Mouse (Mus musculus) forebrain, embryonic 13.5 days (tissue): ENCODE data around the gene Nxnl2. TPM values are rescaled to one million over a fixed set of nuclear protein-coding genes. Genes with fewer than 3 reads are reported as not detected.

Experiments
- ATAC-seq: fragments of 200-750 bp; cut with Nextera tagmentation; 2 replicates; pipeline ENCODE4 v1.8.0; 2017
- H3K27ac ChIP-seq: fragments of 300-500 bp; sonication (generic); 2 replicates; pipeline ENCODE4 v1.5.1; 2015; ENCODE audit warnings: inconsistent platforms, mild to moderate bottlenecking, moderate library complexity
- H3K27me3 ChIP-seq: fragments of 300-500 bp; sonication (generic); 2 replicates; pipeline ENCODE4 v1.6.1; 2015; ENCODE audit warnings: mild to moderate bottlenecking, inconsistent platforms
- H3K36me3 ChIP-seq: fragments of 300-500 bp; sonication (generic); 2 replicates; pipeline ENCODE4 v1.6.1; 2015; ENCODE audit warnings: mild to moderate bottlenecking, inconsistent platforms; ENCODE audit not compliant: poor library complexity, severe bottlenecking
- H3K4me1 ChIP-seq: fragments of 300-500 bp; sonication (generic); 2 replicates; pipeline ENCODE4 v1.6.1; 2015; ENCODE audit warnings: inconsistent platforms
- H3K4me2 ChIP-seq: fragments of 300-500 bp; sonication (generic); 2 replicates; pipeline ENCODE4 v1.6.1; 2015; ENCODE audit warnings: inconsistent platforms, mild to moderate bottlenecking, moderate library complexity
- H3K4me3 ChIP-seq: fragments of 300-500 bp; sonication (generic); 2 replicates; pipeline ENCODE4 v1.5.1; 2015; ENCODE audit warnings: mild to moderate bottlenecking, inconsistent platforms
- H3K9ac ChIP-seq: fragments of 300-500 bp; sonication (generic); 2 replicates; pipeline ENCODE4 v1.6.1; 2015; ENCODE audit warnings: mild to moderate bottlenecking, inconsistent platforms
- H3K9me3 ChIP-seq: fragments of 300-500 bp; sonication (generic); replicated peaks from 2 replicates; pipeline ENCODE4 v1.6.1; 2016; ENCODE audit warnings: inconsistent platforms
- WGBS: fragments of 180-500 bp; shearing (Covaris S2); methylation state at CpG from one replicate; pipeline ENCODE4 v1.1.7; 2015; 5-methylcytosine and 5-hydroxymethylcytosine counted together
- polyA plus RNA-seq: library from polyadenylated mRNA; unstranded; fragments of >200 nt; fragmentation: Nextera tagmentation; extraction: Ambion mirVana; gene quantifications from 2 replicates; pipeline ENCODE4 v1.2.1, GENCODE M21; 2015

The Nxnl2 gene
- 0.21 and 0.55 TPM in 2 replicates for polyA plus RNA-seq

DNA sequence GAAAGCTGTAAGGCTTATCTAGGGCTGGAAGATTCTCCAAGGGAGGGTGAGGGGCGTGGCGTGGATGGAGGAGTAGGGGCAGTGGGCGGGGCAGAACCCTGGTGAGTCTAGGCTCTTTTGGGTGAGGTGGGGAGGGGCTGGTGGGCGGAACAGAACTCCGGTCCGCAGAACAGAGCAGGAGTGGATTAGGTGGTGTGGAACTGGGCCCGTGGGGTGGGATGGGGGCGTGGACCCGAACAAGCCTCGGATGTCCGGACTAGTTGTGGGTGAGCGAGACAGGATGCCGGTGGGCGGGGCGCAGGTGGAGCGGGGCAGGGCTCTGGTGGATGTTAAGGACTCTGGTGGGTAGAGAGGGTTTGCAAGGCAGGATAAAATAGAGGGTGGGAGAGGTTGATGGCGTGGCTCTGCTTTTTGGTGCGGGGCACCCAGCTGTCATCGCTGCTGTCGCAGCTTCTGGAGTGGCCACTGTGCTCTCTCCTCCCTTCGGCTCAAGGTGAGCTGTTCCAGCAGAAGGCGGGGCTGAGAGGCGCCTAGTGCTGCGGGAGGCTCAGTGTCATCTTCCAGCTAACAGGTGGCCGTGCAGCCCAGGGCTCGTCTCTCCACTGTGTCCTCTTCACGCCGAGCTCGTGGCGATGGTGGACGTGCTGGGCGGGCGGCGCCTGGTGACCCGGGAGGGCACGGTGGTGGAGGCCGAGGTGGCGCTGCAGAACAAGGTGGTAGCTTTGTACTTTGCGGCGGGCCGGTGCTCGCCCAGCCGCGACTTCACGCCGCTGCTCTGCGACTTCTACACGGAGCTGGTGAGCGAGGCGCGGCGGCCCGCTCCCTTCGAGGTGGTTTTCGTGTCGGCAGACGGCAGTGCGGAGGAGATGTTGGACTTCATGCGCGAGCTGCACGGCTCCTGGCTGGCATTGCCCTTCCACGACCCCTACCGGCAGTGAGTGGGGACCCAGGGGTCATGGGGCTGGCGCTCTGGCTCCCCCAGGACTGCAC, at the start of gene Nxnl2:
Gene Nxnl2, plus strand, starts transcription at position 332 of the 990 bp plus-strand sequence.
- Histone ChIP-seq H3K27ac (no peak within 1 kb of the TSS), H3K9me3 (no peaks in the 10 kb centered on the region), H3K4me1 (peaks cover 14% of the 10 kb centered on the region), H3K9ac (peak within 1 kb of the TSS; percentile 63), H3K4me3 (peak within 1 kb of the TSS; percentile 48), H3K27me3 (peaks cover 16% of the 10 kb centered on the region), H3K36me3 (no peaks in the 10 kb centered on the region), H3K4me2 (peak within 1 kb of the TSS; percentile 98)
- WGBS, result under 1% methylated on average over 63 of the region's 64 CpGs
- peak; percentile 69 for ATAC-seq

DNA sequence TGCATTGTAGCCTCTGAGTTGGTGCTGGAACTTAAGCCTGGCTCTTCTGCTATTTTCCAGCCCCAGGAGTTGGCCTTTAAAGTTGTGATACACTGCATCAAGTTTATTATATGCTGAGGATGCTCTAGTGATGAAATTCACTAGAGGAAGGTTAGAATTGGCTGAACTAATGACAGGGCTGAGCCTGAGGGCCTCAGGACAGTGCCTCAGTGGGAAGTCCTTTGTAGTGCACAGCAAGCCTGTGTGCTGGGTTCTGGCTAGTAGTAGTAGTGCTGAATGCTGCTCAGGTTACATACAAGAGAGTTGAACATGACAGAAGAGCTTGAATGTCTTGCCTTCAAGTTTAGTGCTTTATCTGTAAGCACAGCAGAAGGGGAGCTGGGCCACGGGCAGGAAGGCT, 48.9 kb upstream of the Nxnl2 start:
- H3K4me2 ChIP-seq, result no peak overlapping the region
- 39% methylated on average over 1 of the region's 1 CpGs for WGBS
- peaks cover 19% of the 10 kb centered on the region; the same call in 1 of the 2 replicates for H3K36me3 ChIP-seq
- peaks cover 56% of the 10 kb centered on the region for H3K4me1 ChIP-seq
- no peak overlapping the region for H3K27ac ChIP-seq
- ATAC-seq, result no peak
- H3K27me3 ChIP-seq, result no peaks in the 10 kb centered on the region
- H3K4me3 ChIP-seq, result no peak overlapping the region
- H3K9me3 ChIP-seq, result no peaks in the 10 kb centered on the region
- no peak overlapping the region for H3K9ac ChIP-seq

DNA sequence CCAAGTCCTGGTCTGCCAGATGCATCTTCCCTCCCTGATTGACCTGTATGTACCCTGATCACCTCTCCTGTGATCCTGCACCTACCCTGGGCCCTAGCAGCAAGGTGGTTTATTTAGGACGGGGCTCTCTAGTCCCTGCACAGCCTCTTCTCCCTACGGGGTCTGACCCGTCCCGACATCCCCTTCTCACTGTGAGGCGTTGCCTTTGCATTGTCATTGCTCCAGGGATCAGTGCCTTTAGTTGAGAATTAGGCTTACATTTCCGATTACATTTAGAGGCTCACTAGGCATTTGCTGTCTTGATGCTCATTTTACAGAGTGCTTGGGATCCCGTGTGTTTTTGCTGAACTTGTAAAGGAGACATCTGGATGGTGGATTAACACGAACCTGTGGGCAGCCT, 48.1 kb upstream of the Nxnl2 start:
- H3K9ac ChIP-seq, result no peak overlapping the region
- no peak overlapping the region for H3K4me2 ChIP-seq
- H3K4me1 ChIP-seq, result peaks cover 56% of the 10 kb centered on the region
- H3K36me3 ChIP-seq, result peaks cover 20% of the 10 kb centered on the region
- H3K27ac ChIP-seq, result no peak overlapping the region
- no peaks in the 10 kb centered on the region for H3K9me3 ChIP-seq
- ATAC-seq, result no peak
- no peaks in the 10 kb centered on the region for H3K27me3 ChIP-seq
- no peak overlapping the region for H3K4me3 ChIP-seq
- WGBS, result 82% methylated on average over 8 of the region's 8 CpGs

- H3K27ac ChIP-seq, result no peak overlapping the region
- no peak overlapping the region for H3K4me2 ChIP-seq
- H3K27me3 ChIP-seq, result no peaks in the 10 kb centered on the region
- no peak overlapping the region for H3K4me3 ChIP-seq
- WGBS, result 76% methylated on average over 8 of the region's 8 CpGs
- H3K9ac ChIP-seq, result no peak overlapping the region
- ATAC-seq, result no peak
- peaks cover 36% of the 10 kb centered on the region for H3K36me3 ChIP-seq
- H3K4me1 ChIP-seq, result peaks cover 31% of the 10 kb centered on the region
- H3K9me3 ChIP-seq, result no peaks in the 10 kb centered on the region
Measured at GRCm38 (mm10) chr13:51125357-51125756, 45.5 kb upstream of the Nxnl2 start.

GRCm38 (mm10) chr13:51127906-51128305, 42.9 kb upstream of the Nxnl2 start:
- Histone ChIP-seq H3K9me3 (no peaks in the 10 kb centered on the region), H3K4me2 (no peak overlapping the region), H3K27ac (no peak overlapping the region), H3K27me3 (no peaks in the 10 kb centered on the region), H3K36me3 (peaks cover 55% of the 10 kb centered on the region), H3K9ac (no peak overlapping the region), H3K4me3 (no peak overlapping the region), H3K4me1 (peaks cover 5% of the 10 kb centered on the region; the same call in 1 of the 2 replicates)
- WGBS, result 99% methylated on average over 2 of the region's 2 CpGs
- ATAC-seq, result no peak

- Histone ChIP-seq H3K27me3 (no peaks in the 10 kb centered on the region), H3K4me2 (no peak overlapping the region), H3K27ac (no peak overlapping the region), H3K36me3 (peaks cover 55% of the 10 kb centered on the region), H3K4me1 (0 out of 2 replicates have a peak, but pooled peaks cover under 1% of the 10 kb centered on the region), H3K4me3 (no peak overlapping the region), H3K9ac (no peak overlapping the region), H3K9me3 (no peaks in the 10 kb centered on the region)
- 95% methylated on average over 7 of the region's 7 CpGs for WGBS
- ATAC-seq, result no peak
Measured at GRCm38 (mm10) chr13:51128417-51128816, 42.4 kb upstream of the Nxnl2 start.

DNA sequence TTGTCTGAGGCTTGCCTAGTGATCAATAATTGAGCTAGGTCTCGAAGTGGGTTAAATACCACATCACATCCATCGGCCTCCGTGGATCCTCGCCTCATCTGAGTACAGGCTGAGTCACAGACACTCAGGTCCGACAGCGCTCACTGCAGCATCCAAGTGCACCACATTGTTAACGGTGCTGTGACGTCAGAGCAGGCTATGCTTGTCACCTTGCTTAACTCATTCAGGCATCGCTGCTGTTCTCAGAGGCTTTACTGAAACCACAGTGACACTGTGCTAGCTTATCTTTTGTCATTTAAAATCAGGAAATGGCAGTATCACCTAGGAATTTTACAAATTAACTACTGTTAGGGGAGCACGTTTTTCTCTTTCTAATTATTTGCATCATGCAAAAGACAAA, 39.6 kb upstream of the Nxnl2 start:
- Histone ChIP-seq H3K36me3 (peaks cover 53% of the 10 kb centered on the region), H3K9me3 (no peaks in the 10 kb centered on the region), H3K27me3 (no peaks in the 10 kb centered on the region), H3K4me3 (no peak overlapping the region), H3K4me1 (no peaks in the 10 kb centered on the region), H3K27ac (no peak overlapping the region), H3K4me2 (no peak overlapping the region), H3K9ac (no peak overlapping the region)
- 86% methylated on average over 10 of the region's 10 CpGs for WGBS
- no peak for ATAC-seq

DNA sequence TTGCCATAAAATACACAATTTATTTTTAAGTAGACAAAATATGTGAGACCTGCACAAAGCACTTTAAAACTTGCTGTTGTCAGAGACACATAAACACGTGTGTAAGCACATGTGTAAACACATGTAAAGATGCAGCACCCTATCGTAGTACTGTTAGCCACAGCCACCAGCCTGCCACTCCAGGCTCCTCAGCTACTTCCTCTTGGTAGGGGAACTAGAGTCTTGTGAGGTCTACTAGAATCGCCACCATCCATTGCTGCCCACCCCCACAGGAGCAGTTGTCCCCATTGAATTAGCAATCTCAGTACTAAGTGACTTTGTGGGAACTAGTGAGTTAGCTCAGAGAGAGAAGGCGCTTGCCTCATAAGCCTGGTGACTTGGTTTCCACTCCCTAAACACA, 34.5 kb upstream of the Nxnl2 start:
- no peak for ATAC-seq
- WGBS, result 95% methylated on average over 4 of the region's 4 CpGs
- no peak overlapping the region for H3K9ac ChIP-seq
- no peaks in the 10 kb centered on the region for H3K9me3 ChIP-seq
- no peak overlapping the region for H3K27ac ChIP-seq
- no peak overlapping the region for H3K4me2 ChIP-seq
- H3K36me3 ChIP-seq, result peaks cover 56% of the 10 kb centered on the region
- H3K4me1 ChIP-seq, result no peaks in the 10 kb centered on the region
- H3K27me3 ChIP-seq, result no peaks in the 10 kb centered on the region
- no peak overlapping the region for H3K4me3 ChIP-seq

- 73% methylated on average over 2 of the region's 2 CpGs for WGBS
- Histone ChIP-seq H3K27me3 (no peaks in the 10 kb centered on the region), H3K9me3 (no peaks in the 10 kb centered on the region), H3K4me2 (no peak overlapping the region), H3K4me3 (no peak overlapping the region), H3K4me1 (no peaks in the 10 kb centered on the region), H3K36me3 (peaks cover 56% of the 10 kb centered on the region), H3K27ac (no peak overlapping the region), H3K9ac (no peak overlapping the region)
- ATAC-seq, result no peak
Measured at GRCm38 (mm10) chr13:51136996-51137701, 33.7 kb upstream of the Nxnl2 start.

GRCm38 (mm10) chr13:51137702-51138031, 33.2 kb upstream of the Nxnl2 start:
- Histone ChIP-seq H3K27ac (no peak overlapping the region), H3K36me3 (peaks cover 53% of the 10 kb centered on the region), H3K4me3 (no peak overlapping the region), H3K27me3 (no peaks in the 10 kb centered on the region), H3K4me2 (no peak overlapping the region), H3K4me1 (no peaks in the 10 kb centered on the region), H3K9ac (no peak overlapping the region), H3K9me3 (no peaks in the 10 kb centered on the region)
- no peak for ATAC-seq

GRCm38 (mm10) chr13:51147106-51147505, 23.7 kb upstream of the Nxnl2 start:
- ATAC-seq, result no peak
- Histone ChIP-seq H3K36me3 (peaks cover 64% of the 10 kb centered on the region), H3K4me2 (no peak overlapping the region), H3K9ac (no peak overlapping the region), H3K9me3 (no peaks in the 10 kb centered on the region), H3K27me3 (no peaks in the 10 kb centered on the region), H3K27ac (no peak overlapping the region), H3K4me3 (no peak overlapping the region), H3K4me1 (no peaks in the 10 kb centered on the region)
- WGBS, result 72% methylated on average over 1 of the region's 1 CpGs

DNA sequence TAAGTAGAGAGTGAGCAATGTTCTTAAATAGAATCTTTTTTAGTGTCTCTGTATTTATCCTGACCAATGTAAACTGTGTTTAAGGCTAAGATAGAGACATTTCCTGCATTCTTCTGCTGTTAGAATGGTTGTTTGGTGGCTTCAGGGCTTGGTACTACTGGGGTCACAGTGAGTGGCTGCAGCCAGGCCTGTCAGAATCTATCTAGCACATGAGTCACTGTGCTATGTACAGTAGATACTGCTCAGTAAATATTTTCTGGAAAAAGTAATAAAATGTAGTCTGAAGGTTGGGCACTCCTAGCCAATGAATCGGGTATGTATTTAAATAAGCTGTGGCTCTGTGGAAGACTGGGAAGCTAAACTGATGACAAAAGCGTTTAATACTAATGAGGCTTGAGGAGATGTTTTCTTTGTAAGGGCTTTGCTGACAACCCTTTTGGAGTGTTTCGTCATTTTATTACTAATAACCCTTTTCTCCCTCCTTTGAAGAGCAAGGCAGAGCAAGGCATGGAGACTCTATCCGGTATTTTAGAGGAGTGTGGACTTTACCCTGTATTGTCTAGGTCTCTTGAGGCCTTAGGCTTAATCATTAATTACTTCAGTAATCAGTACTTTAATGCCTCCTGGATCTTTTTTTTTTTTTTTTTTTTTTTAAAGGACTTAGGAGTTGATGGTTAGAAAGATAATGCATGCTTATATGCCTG, 17.7 kb upstream of the Nxnl2 start:
- Histone ChIP-seq H3K4me3 (no peak overlapping the region), H3K27ac (no peak overlapping the region), H3K9me3 (no peaks in the 10 kb centered on the region), H3K4me1 (no peaks in the 10 kb centered on the region), H3K36me3 (peaks cover 66% of the 10 kb centered on the region), H3K9ac (no peak overlapping the region), H3K27me3 (no peaks in the 10 kb centered on the region), H3K4me2 (no peak overlapping the region)
- 72% methylated on average over 4 of the region's 4 CpGs for WGBS
- ATAC-seq, result no peak
